Mouse (Mus musculus): ENCODE data around the gene Olfr150.
"Not testable (repeated sequence)": the region's sequence is repeated elsewhere in the genome, so short reads cannot be mapped to it uniquely, and the experiment has no call there.

Gene Olfr150

DNA sequence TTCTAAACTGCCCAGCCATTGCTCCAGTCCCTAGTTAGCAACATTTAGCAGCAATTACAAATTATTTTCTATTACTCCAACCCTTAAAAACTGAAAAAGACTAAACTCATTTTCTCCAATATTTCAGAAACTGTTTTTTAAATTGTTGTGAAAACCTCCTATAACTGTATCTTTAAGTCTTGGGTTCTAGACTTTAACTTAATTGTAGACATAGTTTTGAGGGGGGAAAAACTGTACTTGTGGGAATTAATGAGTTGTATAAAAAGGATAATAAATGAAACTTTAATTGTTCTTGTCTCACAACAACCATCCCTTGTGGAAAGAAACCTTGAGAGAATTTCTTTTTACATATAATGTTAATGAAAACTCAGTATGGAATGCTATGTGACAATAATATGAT, at the start of gene Olfr150:
Gene Olfr150 (plus strand): TSS at position 301 of the 400 bp plus-strand sequence.
- in situ Hi-C loops (cut with MboI; ENCODE audit: low sequenced_read_pairs): no loop called here

- in situ Hi-C loops (cut with MboI; ENCODE audit: low sequenced_read_pairs): not testable (repeated sequence)
These were observed 29.7 kb upstream of the Olfr150 start for GRCm38 (mm10) chr9:39701123-39701522.

DNA sequence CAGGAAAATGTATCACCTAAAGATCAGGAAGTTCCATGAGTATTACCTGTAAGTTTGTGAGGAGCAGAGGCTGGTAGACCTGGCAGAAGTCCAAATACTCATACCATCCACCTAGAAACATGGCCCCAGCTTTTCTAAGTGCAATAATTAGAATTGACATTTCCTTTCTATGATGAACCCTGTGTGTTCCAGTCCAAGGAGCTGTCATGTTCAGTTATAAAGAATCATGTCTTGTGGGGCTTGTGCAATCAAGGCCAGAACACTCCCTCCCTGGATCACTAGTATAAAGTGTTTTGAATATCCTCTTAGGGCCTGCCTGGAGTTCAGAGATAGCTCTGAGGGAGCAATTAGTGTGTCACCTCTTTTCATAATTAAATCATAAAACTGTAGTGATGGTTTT, 23.8 kb upstream of the Olfr150 start, which contains the start of gene Olfr149:
Gene Olfr149 (minus strand): TSS at position 101 of the 400 bp plus-strand sequence.
- in situ Hi-C loops (cut with MboI; ENCODE audit: low sequenced_read_pairs): no loop called here

DNA sequence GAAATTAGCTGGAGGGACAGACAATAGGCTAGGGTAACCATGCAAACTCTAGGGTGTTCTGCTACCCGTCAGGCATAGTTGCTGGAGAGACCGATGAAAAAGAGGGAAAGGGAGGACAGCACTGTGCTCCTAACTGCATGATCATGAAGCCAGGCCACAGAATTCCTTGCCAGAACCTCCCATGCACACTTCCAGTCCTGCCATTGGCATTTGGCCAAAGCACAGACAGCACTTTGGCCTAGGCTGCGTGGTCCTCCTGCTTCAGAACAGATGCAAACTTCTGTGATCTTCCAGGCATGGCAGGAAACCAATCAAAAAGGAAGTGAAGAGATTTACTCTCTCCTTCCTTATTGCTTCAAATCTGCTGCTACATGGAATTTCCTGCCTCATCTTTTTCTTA, 21.8 kb upstream of the Olfr150 start:
- in situ Hi-C loops (cut with MboI; ENCODE audit: low sequenced_read_pairs): no loop called here

GRCm38 (mm10) chr9:39711053-39711452, 19.7 kb upstream of the Olfr150 start, which contains the start of gene Olfr965:
Gene Olfr965 (plus strand): TSS chr9:39711353.
- in situ Hi-C loops (cut with MboI; ENCODE audit: low sequenced_read_pairs): no loop called here

DNA sequence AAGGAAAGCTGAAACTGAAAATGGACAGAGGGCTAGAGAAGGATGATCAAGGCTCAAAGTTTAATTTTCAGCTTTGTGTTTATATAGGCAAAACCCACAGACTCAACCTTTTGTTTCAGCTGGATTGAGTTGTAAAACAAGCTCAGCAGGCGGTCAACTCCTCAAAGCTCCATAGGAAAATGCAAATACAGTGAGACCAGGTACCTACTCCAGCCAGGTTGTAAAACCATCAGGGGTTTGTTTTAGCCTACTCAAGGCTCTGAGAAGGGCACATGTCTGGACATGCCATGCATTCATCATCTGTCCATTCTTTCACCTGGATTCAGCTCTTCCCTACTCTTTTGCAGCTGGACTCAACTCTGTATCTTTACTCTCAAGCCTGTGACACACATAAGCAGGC, 10.0 kb downstream of the Olfr150 start:
- in situ Hi-C loops (cut with MboI; ENCODE audit: low sequenced_read_pairs): no loop called here

- in situ Hi-C loops (cut with MboI; ENCODE audit: low sequenced_read_pairs): no loop called here
These were observed 15.2 kb downstream of the Olfr150 start, which contains the start of gene Olfr967 for GRCm38 (mm10) chr9:39745949-39746348. Gene Olfr967 (plus strand): TSS chr9:39746249.

DNA sequence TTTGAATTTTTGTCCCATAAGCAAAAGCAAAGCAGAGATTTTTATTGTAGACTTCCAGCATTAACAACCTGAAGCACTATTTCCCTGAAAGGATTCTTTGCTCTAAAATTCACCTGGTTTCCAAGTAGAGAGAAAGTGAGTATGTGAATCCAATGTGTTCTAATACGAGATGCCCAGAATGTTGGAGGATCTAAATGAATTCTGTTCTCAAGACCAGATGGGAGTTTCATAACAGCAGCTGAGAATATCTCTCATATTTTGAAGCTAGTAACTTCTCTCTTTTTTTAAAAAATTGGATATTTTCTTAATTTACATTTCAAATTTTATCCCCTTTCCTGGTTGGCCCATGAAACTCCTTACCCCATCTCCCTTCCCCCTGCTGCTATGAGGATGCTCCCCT, 15.7 kb downstream of the Olfr150 start:
- in situ Hi-C loops (cut with MboI; ENCODE audit: low sequenced_read_pairs): no loop called here

DNA sequence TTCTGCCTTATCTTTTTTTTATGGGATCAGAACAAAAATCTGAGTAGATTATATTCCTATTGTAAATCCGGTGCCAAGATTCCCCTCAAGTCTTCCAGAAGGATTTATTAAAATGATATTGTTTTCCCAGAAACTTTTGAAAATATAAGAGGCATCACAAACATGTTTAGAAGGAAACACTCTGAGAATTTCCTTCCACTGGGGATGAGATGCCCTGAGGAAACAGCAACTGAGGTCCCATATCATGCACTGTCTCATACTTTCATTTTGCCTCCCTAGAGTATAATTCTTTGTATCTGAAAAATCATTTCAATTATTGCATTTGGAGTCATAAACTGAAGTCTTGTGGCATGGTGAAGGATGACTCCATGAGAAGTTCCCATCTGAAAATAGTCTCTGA, 52.4 kb downstream of the Olfr150 start, which contains the start of gene Olfr968:
Gene Olfr968 (minus strand): TSS at position 101 of the 400 bp plus-strand sequence.
- in situ Hi-C loops (cut with MboI; ENCODE audit: low sequenced_read_pairs): no loop called here
